Comparison of ENCODE assay signal across 9 mouse cellular contexts in the genomic region with DNA sequence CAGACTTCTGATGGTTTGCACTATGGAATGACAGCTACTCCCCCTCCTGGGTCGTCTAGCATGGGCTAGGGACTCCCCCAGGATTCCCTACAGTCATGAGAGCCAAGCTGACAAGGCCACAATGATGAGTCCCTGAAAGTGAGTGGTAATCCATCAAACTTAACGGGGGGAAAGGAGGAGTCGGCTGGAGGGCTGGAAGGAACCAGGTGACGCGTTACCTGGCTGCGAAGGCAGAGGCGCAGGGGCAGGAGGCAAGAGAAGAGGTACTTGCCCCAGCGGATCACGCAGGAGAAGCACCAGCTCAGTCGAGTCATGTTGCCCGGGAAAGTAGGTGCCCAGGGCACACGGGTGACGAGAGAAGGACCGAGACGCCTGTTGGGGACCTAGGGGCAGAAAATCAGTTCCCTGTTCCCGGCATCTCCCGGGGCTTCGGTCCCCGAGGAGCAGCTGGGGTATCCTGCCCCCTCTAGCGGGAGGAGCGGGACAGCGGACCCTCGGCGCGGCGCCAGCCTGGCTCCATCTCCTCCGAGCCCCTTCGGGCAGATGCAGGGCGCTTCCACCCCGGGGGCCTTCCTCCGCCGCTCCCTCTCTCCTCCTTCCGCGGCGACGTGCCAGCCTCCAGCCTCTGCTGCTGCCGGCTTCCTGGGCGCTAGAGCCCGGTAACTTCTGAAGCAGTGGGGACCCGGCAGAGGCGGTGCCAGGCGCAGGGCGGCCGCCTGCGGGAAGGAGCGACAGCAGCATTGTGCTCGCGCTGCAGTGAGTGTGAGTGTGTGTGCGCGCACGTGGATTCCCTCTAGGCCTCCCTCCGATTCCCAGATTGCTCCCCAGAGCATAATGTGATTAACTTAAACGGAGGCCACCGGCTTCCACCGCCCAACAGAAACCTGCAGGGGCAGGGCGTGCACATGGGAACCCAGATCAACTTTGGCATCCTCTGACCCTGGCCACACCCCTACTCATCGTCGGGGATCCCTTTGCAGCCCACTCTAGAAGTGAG. TPM values are rescaled to one million over a fixed set of nuclear protein-coding genes. Genes with fewer than 3 reads are reported as not detected.
DNase-seq lines count a peak whose midpoint lies in the region; ATAC-seq and TF ChIP-seq lines count a peak whose summit lies in the region.
"Had no signal": no experiment of that assay in that cellular context is flagged by ENCODE, and none has a peak within 500 bp of the region (broad histone marks: within the 10 kb centered on the region; RNA-seq: fewer than 3 reads in every experiment).

No protein-coding gene starts in this region.

- peaks cover 58% of the 10 kb centered on the region for H3K4me1 ChIP-seq in heart, postnatal 0 days (ENCODE audit: control insufficient read depth, insufficient read depth)
- H3K4me1 ChIP-seq in stomach, postnatal 0 days (replicated peaks; ENCODE audit: control insufficient read depth, insufficient read depth): no peaks in the 10 kb centered on the region

- ATAC-seq in heart, postnatal 0 days (ENCODE audit: insufficient read depth, low read depth): no peak; the same call in 1 of the 2 replicates
- peak; percentile 42 for ATAC-seq in megakaryocyte-erythroid progenitor cell, adult 5-6 weeks (replicated peaks; ENCODE audit: low FRiP score, low TSS enrichment, poor library complexity, severe bottlenecking)
- peak; percentile 23 for ATAC-seq in stomach, postnatal 0 days (ENCODE audit: low FRiP score, low TSS enrichment)

- H3K9ac ChIP-seq in heart, postnatal 0 days (replicated peaks; ENCODE audit: low read depth, low read length): peak overlapping the region; percentile 44
- peak overlapping the region; percentile 61 for H3K9ac ChIP-seq in stomach, postnatal 0 days (ENCODE audit: low read length)

- intact Hi-C loops in left cerebral cortex, adult 2 months (cut with DNase I): no loop called here

- H3K4me3 ChIP-seq in heart, postnatal 0 days (ENCODE audit: low read depth, low read length): peak overlapping the region; percentile 51
- peak overlapping the region; percentile 53 for H3K4me3 ChIP-seq in left cerebral cortex, adult 2 months
- H3K4me3 ChIP-seq in stomach, postnatal 0 days (ENCODE audit: low read depth, low read length): peak overlapping the region; percentile 43

- no peak overlapping the region for H3K27ac ChIP-seq in heart, postnatal 0 days (ENCODE audit: low read depth)
- H3K27ac ChIP-seq in left cerebral cortex, adult 2 months: no peak overlapping the region
- no peak overlapping the region for H3K27ac ChIP-seq in stomach, postnatal 0 days (replicated peaks)

- H3K4me2 ChIP-seq in heart, postnatal 0 days (ENCODE audit: low read depth, low read length): peak overlapping the region; percentile 92
- H3K4me2 ChIP-seq in stomach, postnatal 0 days (replicated peaks; ENCODE audit: low read depth): peak overlapping the region; percentile 84

- peaks cover 4% of the 10 kb centered on the region; the same call in 1 of the 2 replicates for H3K27me3 ChIP-seq in heart, postnatal 0 days (ENCODE audit: control insufficient read depth, insufficient read depth, low read length)
- H3K27me3 ChIP-seq in stomach, postnatal 0 days (ENCODE audit: control insufficient read depth, insufficient read depth, low read length): no peaks in the 10 kb centered on the region

- no peaks in the 10 kb centered on the region for H3K9me3 ChIP-seq in heart, postnatal 0 days (replicated peaks; ENCODE audit: control insufficient read depth, low read length)
- no peaks in the 10 kb centered on the region for H3K9me3 ChIP-seq in stomach, postnatal 0 days (ENCODE audit: control insufficient read depth, low read length)

- no peaks in the 10 kb centered on the region for H3K36me3 ChIP-seq in heart, postnatal 0 days (replicated peaks; ENCODE audit: control insufficient read depth, insufficient read depth, low read length)
- no peaks in the 10 kb centered on the region for H3K36me3 ChIP-seq in stomach, postnatal 0 days (ENCODE audit: control insufficient read depth, insufficient read depth, low read length)

- DNase-seq in cerebellum, postnatal 25 days: peak; percentile 20 to 36
- no peak for DNase-seq in cerebellum, adult 11 months
- DNase-seq in CD4-positive helper T cell, adult 2 months (ENCODE audit: low read depth, low spot score): peak; percentile 22
- peak; percentile 79 for DNase-seq in embryo, embryonic 10 days (ENCODE audit: low spot score)
- DNase-seq in heart, postnatal 0 days (ENCODE audit: low spot score): no peak
- peak; percentile 47 to 48 for DNase-seq in left cerebral cortex, adult 2 months (ENCODE audit: extremely low spot score in 1 of 2, low spot score in 2 of 2)
- peak; percentile 67 for DNase-seq in stomach, postnatal 0 days (ENCODE audit: low spot score)

- peak; percentile 41 for TF ChIP-seq CTCF in heart, postnatal 0 days (IDR thresholded peaks at IDR 0.05; ENCODE audit: low read depth)
- TF ChIP-seq CTCF in left cerebral cortex, adult 2 months (IDR thresholded peaks at IDR 0.05): peak; percentile 30
- peak; percentile 65 for TF ChIP-seq CTCF in stomach, postnatal 0 days (IDR thresholded peaks at IDR 0.05; ENCODE audit: low read depth)

- TF ChIP-seq EP300 in heart, postnatal 0 days (IDR thresholded peaks at IDR 0.05; ENCODE audit: low read depth): no peak
- no peak for TF ChIP-seq EP300 in stomach, postnatal 0 days (optimal IDR thresholded peaks at IDR 0.05)

- 3% methylated on average over 46 of the region's 58 CpGs for WGBS in heart, postnatal 0 days
- WGBS in stomach, postnatal 0 days: 1% methylated on average over 56 of the region's 58 CpGs

RNA-seq across cellular contexts. Expression of a gene that starts 25.9 kb away (rescaled TPM):
- total RNA-seq in heart, postnatal 0 days (2014; rRNA removed; ENCODE audit: low replicate concordance): 458 and 512 TPM in 2 replicates
- 108 and 125 TPM in 2 replicates for polyA plus RNA-seq in heart, postnatal 0 days (2015; fragmentation: Nextera tagmentation; extraction: Ambion mirVana)
- 10 to 100 TPM; 43.5 to 46.4 TPM for total RNA-seq in left cerebral cortex, adult 2 months (2021)
- total RNA-seq in megakaryocyte-erythroid progenitor cell, adult 5-6 weeks (2014; fragmentation: Nextera tagmentation): 62.1 and 69.2 TPM in 2 replicates
- total RNA-seq in megakaryocyte-erythroid progenitor cell, adult 5-6 weeks (2017): 17.3 and 25.3 TPM in 2 replicates
- polyA plus RNA-seq in stomach, postnatal 0 days (2015; fragmentation: Nextera tagmentation; extraction: Ambion mirVana): 28.8 and 32.7 TPM in 2 replicates
- total RNA-seq: MEL had no signal

RNA-seq across cellular contexts. Expression of a gene that starts 27.0 kb away (rescaled TPM):
- 0.58 TPM in 1 of 2 replicates, not detected in the other for total RNA-seq in heart, postnatal 0 days (2014; rRNA removed; ENCODE audit: low replicate concordance)
- 0.37 and 0.52 TPM in 2 replicates for polyA plus RNA-seq in heart, postnatal 0 days (2015; fragmentation: Nextera tagmentation; extraction: Ambion mirVana)
- under 1 TPM in 1 of 2 experiments, not detected in 1; 0.19 TPM for total RNA-seq in left cerebral cortex, adult 2 months (2021)
- total RNA-seq in megakaryocyte-erythroid progenitor cell, adult 5-6 weeks (2014; fragmentation: Nextera tagmentation): not detected in 2 replicates
- 0.70 TPM in 1 of 2 replicates, not detected in the other for total RNA-seq in megakaryocyte-erythroid progenitor cell, adult 5-6 weeks (2017)
- polyA plus RNA-seq in stomach, postnatal 0 days (2015; fragmentation: Nextera tagmentation; extraction: Ambion mirVana): 0.13 and 0.19 TPM in 2 replicates

RNA-seq across cellular contexts. Expression of a gene that starts 55.5 kb away (rescaled TPM):
- total RNA-seq in heart, postnatal 0 days (2014; rRNA removed; ENCODE audit: low replicate concordance): not detected in 2 replicates
- polyA plus RNA-seq in heart, postnatal 0 days (2015; fragmentation: Nextera tagmentation; extraction: Ambion mirVana): 0.08 and 0.15 TPM in 2 replicates
- total RNA-seq in left cerebral cortex, adult 2 months (2021): not detected
- total RNA-seq in megakaryocyte-erythroid progenitor cell, adult 5-6 weeks (2014; fragmentation: Nextera tagmentation): 1.5 TPM in 1 of 2 replicates, not detected in the other
- total RNA-seq in megakaryocyte-erythroid progenitor cell, adult 5-6 weeks (2017): 0.38 and 0.57 TPM in 2 replicates
- 0.15 and 0.18 TPM in 2 replicates for polyA plus RNA-seq in stomach, postnatal 0 days (2015; fragmentation: Nextera tagmentation; extraction: Ambion mirVana)

Comparison
In these comparisons a context has a peak if more than half of its experiments do, and no peak if none do; other contexts are left out.
1. DNase-seq: peak in cerebellum, postnatal 25 days (2 of 2), CD4-positive helper T cell, adult 2 months (single experiment), embryo, embryonic 10 days (single experiment), left cerebral cortex, adult 2 months (2 of 2) and stomach, postnatal 0 days (single experiment); none in cerebellum, adult 11 months (single experiment) and heart, postnatal 0 days (single experiment).
2. Peak in every context shown above with its lines, with median percentiles within 50 percentile points of each other: H3K4me3 ChIP-seq and CTCF ChIP-seq.